Mouse (Mus musculus) spleen, postnatal 10 days (tissue): Measurements from ENCODE around the gene Hoxb2.
A peak's percentile ranks its signal among the peaks of the same experiment; 100 is the strongest.

Experiments
- DNase-seq, 2 experiments: peaks; one replicate each; pipeline ENCODE4 v3.0.0; 2021 to 2022; ENCODE audit warnings: low spot score in 2 of 2

Hoxb2 gene

GRCm38 (mm10) chr11:96316696-96317607 is 33.4 kb upstream of the Hoxb2 start:
- no peak for DNase-seq

GRCm38 (mm10) chr11:96317608-96318367 is 32.5 kb upstream of the Hoxb2 start, which contains the start of gene Hoxb4:
Gene Hoxb4 (plus strand): TSS chr11:96318267.
- DNase-seq, result no peak

- DNase-seq, result peak in 1 of 2 experiments; percentile 45
These were observed 31.8 kb upstream of the Hoxb2 start for GRCm38 (mm10) chr11:96318368-96319070.

DNA sequence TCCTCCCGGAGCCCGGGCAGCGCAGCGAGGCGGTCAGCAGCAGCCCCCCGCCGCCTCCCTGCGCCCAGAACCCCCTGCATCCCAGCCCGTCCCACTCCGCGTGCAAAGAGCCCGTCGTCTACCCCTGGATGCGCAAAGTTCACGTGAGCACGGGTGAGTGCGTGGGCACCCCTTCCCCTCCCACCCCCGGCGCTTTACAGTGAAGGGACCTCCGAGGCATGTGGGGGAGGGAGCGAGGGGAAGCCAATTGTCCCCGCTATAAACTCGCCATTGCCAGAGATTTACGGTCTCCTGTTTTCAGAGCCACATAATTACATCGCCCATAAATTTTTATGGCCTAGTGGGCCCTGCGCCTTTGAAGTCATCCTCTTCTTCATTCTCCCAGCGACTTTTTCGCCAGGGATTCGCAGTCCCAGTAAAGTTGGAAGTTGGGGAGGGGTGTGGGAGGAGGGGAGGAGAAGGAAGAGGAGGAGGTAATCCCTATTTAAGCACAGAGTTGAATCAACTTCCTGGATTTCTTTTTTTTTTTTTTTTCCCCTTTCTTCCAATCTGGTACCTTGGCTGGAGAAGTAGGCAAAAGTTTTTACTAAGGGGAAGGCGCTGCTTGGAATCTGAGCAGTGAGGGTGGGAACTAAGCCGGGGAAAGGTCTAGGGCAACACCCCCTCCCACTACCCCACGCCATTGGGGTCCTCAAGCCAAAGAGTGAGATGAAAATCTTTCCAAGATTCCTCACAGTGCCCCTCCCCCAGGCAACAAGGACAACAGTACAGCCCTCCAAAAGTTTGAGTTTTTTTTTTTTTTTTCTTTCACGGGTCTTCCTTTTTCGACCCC is 31.0 kb upstream of the Hoxb2 start:
- no peak for DNase-seq

- no peak for DNase-seq
These were observed 30.4 kb upstream of the Hoxb2 start for GRCm38 (mm10) chr11:96319910-96320309.

- no peak for DNase-seq
These were observed 29.6 kb upstream of the Hoxb2 start for GRCm38 (mm10) chr11:96320688-96321087.

DNA sequence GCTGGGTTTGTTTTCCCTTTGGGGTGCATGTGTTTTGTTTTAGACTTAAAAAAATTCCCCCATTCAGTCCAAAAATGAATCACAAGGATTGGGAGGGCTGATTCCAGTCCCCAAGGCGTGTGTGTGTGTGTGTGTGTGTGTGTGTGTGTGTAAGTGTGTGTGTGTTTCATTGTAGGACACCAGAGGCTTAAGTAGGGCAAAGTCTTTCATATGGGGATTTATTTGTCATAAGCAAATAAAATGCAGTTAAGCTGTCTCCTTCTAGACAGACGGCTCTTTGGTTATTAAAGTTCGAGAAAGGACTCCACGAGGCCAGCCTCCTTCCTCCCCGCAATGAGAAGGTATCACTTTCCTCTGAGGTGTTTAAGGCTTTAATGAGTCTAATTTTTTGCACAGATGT is 28.5 kb upstream of the Hoxb2 start:
- DNase-seq, result no peak

GRCm38 (mm10) chr11:96322738-96323137 is 27.6 kb upstream of the Hoxb2 start:
- DNase-seq, result no peak

DNA sequence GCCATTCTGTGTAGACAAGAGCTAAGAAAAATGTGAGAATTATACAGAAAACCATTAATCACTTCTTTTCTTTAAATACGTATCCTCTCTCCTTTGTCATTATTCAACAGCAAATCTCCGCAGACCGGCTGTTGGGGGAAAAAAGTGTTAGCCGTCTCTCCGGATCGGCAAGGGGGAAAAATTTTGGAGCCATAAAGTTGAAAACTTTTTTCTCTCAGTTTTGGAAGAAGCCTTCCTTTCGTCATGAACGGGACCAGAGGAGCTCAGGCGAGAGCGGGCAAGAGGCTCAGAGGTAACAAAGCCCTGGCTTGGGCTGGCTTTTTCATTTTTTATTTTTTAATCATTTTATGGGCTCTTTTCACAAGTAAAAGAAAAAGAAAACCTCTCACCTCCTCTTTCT is 27.2 kb upstream of the Hoxb2 start, which contains the start of gene Hoxb3:
TSS of gene Hoxb3 (plus strand) at position 173 of the 400 bp plus-strand sequence.
- no peak for DNase-seq

GRCm38 (mm10) chr11:96324125-96324524 is 26.2 kb upstream of the Hoxb2 start:
- DNase-seq, result no peak

- no peak for DNase-seq
These were observed 25.4 kb upstream of the Hoxb2 start for GRCm38 (mm10) chr11:96324965-96325364.

DNA sequence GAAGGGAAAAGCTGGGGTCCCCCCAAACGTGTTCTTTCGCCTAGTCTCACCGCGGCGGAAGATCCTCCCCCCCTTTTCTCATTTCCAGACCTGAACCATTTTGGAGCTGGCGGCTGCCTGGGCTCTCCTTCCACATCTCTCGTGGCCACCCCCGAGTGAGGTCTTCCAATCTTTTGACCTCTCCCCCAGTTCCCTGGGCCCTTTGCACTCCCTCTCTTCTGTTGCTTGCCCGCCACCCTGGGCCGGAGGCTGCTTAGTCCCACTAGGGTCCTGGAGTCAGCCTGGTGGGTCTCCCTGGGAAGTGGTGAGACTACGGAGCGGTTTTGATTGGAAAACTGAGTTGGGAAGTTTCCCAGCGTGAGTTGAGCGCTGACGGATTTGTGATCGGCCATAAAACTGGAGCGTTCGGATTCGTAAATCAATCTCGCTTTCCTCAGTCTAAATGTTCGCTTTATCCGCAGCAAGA is 24.5 kb upstream of the Hoxb2 start:
- no peak for DNase-seq

- no peak for DNase-seq
These were observed 23.6 kb upstream of the Hoxb2 start for GRCm38 (mm10) chr11:96326705-96327104.

DNA sequence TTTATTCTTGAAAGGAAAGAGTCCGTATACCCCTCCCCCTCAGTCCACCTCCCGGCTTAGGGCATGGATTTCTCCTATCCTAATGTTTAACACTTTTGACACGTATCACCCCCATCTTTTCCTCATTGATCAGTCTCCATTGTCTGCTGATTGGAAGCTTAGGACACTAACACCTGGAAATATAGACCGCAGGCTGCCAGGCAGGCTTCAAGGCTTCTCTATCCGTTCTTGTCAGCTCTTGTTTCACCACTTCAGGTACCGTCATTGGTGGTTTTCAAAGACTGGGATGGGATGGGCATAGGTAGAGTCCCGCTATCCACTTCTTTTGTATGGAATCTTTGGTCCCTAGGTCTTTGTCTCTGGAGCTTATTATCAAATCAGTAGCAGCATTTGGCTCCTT is 23.2 kb upstream of the Hoxb2 start:
- no peak for DNase-seq

GRCm38 (mm10) chr11:96327750-96328149 is 22.6 kb upstream of the Hoxb2 start:
- DNase-seq, result no peak

DNA sequence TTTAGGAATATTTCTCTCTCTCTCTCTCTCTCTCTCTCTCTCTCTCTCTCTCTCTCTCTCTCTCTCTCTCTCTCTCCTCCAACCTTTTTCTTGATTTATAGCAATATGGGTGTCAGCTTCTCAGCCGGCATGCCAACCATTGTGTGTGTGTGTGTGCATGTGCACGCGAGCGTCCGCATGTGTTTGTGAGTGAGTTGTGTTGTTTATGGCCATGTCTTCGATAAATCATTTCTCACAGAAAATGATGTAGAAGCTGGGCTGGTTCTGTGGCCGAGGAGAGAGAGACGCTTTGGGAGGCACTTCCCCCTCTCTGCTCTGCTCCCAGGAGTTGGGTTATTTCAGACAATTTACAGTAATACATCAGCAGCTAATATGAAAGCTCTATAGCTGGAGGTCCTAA is 21.7 kb upstream of the Hoxb2 start:
- DNase-seq, result no peak

DNA sequence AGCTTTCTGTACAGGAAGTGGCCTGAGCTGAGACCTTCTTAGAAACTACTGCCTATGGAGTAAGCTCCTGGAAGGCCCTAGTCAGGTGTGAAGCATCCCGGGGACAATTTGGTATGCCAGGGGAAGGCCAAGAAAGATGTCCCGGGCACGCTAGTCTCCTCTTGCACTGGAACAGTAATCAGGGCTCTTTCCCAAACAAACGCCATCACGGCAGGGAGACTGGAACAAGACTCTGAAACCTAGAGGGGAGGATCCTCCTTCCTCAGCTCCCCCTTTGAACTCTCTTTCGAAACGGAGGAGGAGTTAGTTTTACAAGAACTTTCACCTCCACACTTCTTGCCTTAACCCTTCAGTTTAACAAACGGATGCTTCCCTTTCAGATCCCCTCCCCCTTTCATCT is 18.2 kb upstream of the Hoxb2 start:
- DNase-seq, result no peak

DNA sequence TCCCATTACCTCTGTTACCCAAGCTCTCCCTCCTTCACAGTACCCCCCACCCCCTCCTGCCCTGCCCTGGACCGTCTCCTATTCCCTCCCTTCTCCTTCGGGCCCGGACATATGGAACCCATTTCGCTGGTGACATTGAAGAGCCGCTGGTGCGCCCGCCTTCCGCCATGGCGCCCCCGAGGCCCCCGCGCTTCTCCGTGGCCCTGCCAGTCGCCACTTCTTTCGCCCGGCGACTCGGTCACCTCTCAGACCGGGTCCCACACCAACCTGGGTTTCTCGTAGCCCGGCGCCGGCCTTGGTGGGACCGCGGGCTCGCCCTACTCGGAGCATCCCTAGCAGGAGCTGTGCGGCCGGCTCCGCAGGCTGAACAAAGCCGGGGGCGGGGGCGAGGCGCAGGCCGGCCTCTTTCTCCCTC is 17.7 kb upstream of the Hoxb2 start:
- DNase-seq, result no peak

DNA sequence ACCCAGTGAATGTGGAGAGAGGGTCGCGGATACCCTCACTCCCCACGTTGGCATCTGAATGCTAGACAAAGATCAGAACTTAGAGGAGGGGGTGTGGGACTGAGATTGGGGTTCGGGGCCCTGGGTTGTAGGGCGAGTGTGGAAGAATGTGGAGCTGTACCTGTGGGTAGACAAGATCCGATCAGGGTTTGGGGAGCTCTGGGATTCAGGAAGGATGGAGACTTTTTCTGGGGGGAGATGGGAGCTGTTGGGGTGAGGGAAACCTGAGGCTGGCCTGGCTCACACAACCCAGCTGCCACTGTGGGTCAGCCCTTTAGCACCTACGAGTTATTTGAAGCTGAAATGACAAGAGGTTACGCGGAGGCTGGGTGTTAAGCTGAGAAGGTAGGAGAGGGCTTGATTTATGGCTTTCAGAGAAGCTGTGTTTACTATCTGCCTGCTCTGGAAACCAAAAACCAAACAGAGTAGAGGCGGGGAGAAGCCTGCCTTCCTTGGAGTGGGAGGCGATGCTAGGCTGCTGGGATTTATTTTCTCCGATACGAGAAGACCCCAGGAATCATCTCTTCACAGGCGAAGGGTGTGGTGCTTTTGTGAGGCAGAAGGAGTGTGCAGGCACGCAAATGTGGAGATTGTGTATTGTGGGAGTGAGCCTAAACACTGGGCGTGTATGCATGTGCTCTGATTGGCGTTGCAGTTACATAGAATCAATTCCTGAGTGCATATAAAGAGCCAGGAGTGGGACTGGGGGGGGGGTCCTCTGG is 16.9 kb upstream of the Hoxb2 start:
- DNase-seq, result no peak

- no peak for DNase-seq
These were observed 16.3 kb upstream of the Hoxb2 start for GRCm38 (mm10) chr11:96334002-96334364.
